Mouse (Mus musculus): ENCODE results near the gene Mprip. TPM values are rescaled to one million over a fixed set of nuclear protein-coding genes. Genes with fewer than 3 reads are reported as not detected.

The Mprip gene
- polyA plus RNA-seq, 1 experiment from 2014 or later = 80.4 TPM

GRCm38 (mm10) chr11:59641227-59641626 is 19.9 kb upstream of the Mprip start:
- Histone ChIP-seq H3K27ac (replicated peaks; ENCODE audit: low read depth, low read length) (no peak overlapping the region), H3K4me3 (ENCODE audit: low read depth, low read length) (no peak overlapping the region), H3K27me3 (replicated peaks; ENCODE audit: control insufficient read depth, insufficient read depth, low read length) (no peaks in the 10 kb centered on the region), H3K36me3 (ENCODE audit: control insufficient read depth, insufficient read depth, low read length) (no peaks in the 10 kb centered on the region), H3K9me3 (ENCODE audit: control insufficient read depth, low read length) (0 out of 2 replicates have a peak, but pooled peaks cover 5% of the 10 kb centered on the region), H3K4me2 (ENCODE audit: low read depth, low read length) (no peak overlapping the region), H3K4me1 (ENCODE audit: control insufficient read depth, insufficient read depth, low read length) (0 out of 2 replicates have a peak, but pooled peaks cover 3% of the 10 kb centered on the region), H3K9ac (ENCODE audit: low read depth, low read length) (no peak overlapping the region)
- WGBS = 77% methylated on average over 5 of the region's 5 CpGs
- DNase-seq (ENCODE audit: low spot score) (no peak), ATAC-seq (ENCODE audit: low read depth) (no peak)

- no peak overlapping the region for H3K27ac ChIP-seq (replicated peaks; ENCODE audit: low read depth, low read length)
- WGBS = 82% methylated on average over 8 of the region's 8 CpGs
Observed at GRCm38 (mm10) chr11:59642420-59642819, 18.7 kb upstream of the Mprip start.

GRCm38 (mm10) chr11:59645036-59645435 is 16.1 kb upstream of the Mprip start:
- no peaks in the 10 kb centered on the region for H3K36me3 ChIP-seq (ENCODE audit: control insufficient read depth, insufficient read depth, low read length)
- H3K4me1 ChIP-seq (ENCODE audit: control insufficient read depth, insufficient read depth, low read length) = no peaks in the 10 kb centered on the region
- no peak for DNase-seq (ENCODE audit: low spot score)
- no peak overlapping the region for H3K27ac ChIP-seq (replicated peaks; ENCODE audit: low read depth, low read length)
- no peaks in the 10 kb centered on the region for H3K9me3 ChIP-seq (ENCODE audit: control insufficient read depth, low read length)
- no peak overlapping the region for H3K9ac ChIP-seq (ENCODE audit: low read depth, low read length)
- ATAC-seq (ENCODE audit: low read depth) = no peak
- H3K4me3 ChIP-seq (ENCODE audit: low read depth, low read length) = no peak overlapping the region
- H3K4me2 ChIP-seq (ENCODE audit: low read depth, low read length) = no peak overlapping the region
- 57% methylated on average over 7 of the region's 7 CpGs for WGBS
- no peaks in the 10 kb centered on the region for H3K27me3 ChIP-seq (replicated peaks; ENCODE audit: control insufficient read depth, insufficient read depth, low read length)

More at GRCm38 (mm10) chr11:59642420-59642819, 18.7 kb upstream of the Mprip start:
- Histone ChIP-seq H3K27me3 (replicated peaks; ENCODE audit: control insufficient read depth, insufficient read depth, low read length) (no peaks in the 10 kb centered on the region), H3K9me3 (ENCODE audit: control insufficient read depth, low read length) (0 out of 2 replicates have a peak, but pooled peaks cover 5% of the 10 kb centered on the region), H3K36me3 (ENCODE audit: control insufficient read depth, insufficient read depth, low read length) (no peaks in the 10 kb centered on the region), H3K4me1 (ENCODE audit: control insufficient read depth, insufficient read depth, low read length) (0 out of 2 replicates have a peak, but pooled peaks cover 3% of the 10 kb centered on the region), H3K9ac (ENCODE audit: low read depth, low read length) (no peak overlapping the region), H3K4me3 (ENCODE audit: low read depth, low read length) (no peak overlapping the region), H3K4me2 (ENCODE audit: low read depth, low read length) (no peak overlapping the region)
- DNase-seq (ENCODE audit: low spot score) = no peak
- no peak for ATAC-seq (ENCODE audit: low read depth)

GRCm38 (mm10) chr11:59649058-59649457 is 12.0 kb upstream of the Mprip start:
- no peaks in the 10 kb centered on the region for H3K4me1 ChIP-seq (ENCODE audit: control insufficient read depth, insufficient read depth, low read length)
- no peak for ATAC-seq (ENCODE audit: low read depth)
- H3K27me3 ChIP-seq (replicated peaks; ENCODE audit: control insufficient read depth, insufficient read depth, low read length) = no peaks in the 10 kb centered on the region
- H3K27ac ChIP-seq (replicated peaks; ENCODE audit: low read depth, low read length) = no peak overlapping the region
- no peak overlapping the region for H3K4me2 ChIP-seq (ENCODE audit: low read depth, low read length)
- 81% methylated on average over 4 of the region's 4 CpGs for WGBS
- no peak overlapping the region for H3K4me3 ChIP-seq (ENCODE audit: low read depth, low read length)
- no peaks in the 10 kb centered on the region for H3K9me3 ChIP-seq (ENCODE audit: control insufficient read depth, low read length)
- no peaks in the 10 kb centered on the region for H3K36me3 ChIP-seq (ENCODE audit: control insufficient read depth, insufficient read depth, low read length)
- no peak overlapping the region for H3K9ac ChIP-seq (ENCODE audit: low read depth, low read length)
- DNase-seq (ENCODE audit: low spot score) = no peak

- 82% methylated on average over 2 of the region's 2 CpGs for WGBS
- Histone ChIP-seq H3K4me3 (ENCODE audit: low read depth, low read length) (no peak overlapping the region), H3K4me1 (ENCODE audit: control insufficient read depth, insufficient read depth, low read length) (peaks cover 5% of the 10 kb centered on the region; the same call in 1 of the 2 replicates), H3K4me2 (ENCODE audit: low read depth, low read length) (no peak overlapping the region), H3K27me3 (replicated peaks; ENCODE audit: control insufficient read depth, insufficient read depth, low read length) (no peaks in the 10 kb centered on the region), H3K36me3 (ENCODE audit: control insufficient read depth, insufficient read depth, low read length) (no peaks in the 10 kb centered on the region), H3K9ac (ENCODE audit: low read depth, low read length) (no peak overlapping the region), H3K9me3 (ENCODE audit: control insufficient read depth, low read length) (no peaks in the 10 kb centered on the region), H3K27ac (replicated peaks; ENCODE audit: low read depth, low read length) (no peak overlapping the region)
- DNase-seq (ENCODE audit: low spot score) (no peak), ATAC-seq (ENCODE audit: low read depth) (no peak)
Observed at GRCm38 (mm10) chr11:59653003-59653402, 8.1 kb upstream of the Mprip start.

- H3K4me3 ChIP-seq (ENCODE audit: low read depth, low read length) = no peak overlapping the region
- DNase-seq (ENCODE audit: low spot score) (no peak), ATAC-seq (ENCODE audit: low read depth) (no peak)
- no peak overlapping the region for H3K9ac ChIP-seq (ENCODE audit: low read depth, low read length)
- no peak overlapping the region for H3K27ac ChIP-seq (replicated peaks; ENCODE audit: low read depth, low read length)
- no peaks in the 10 kb centered on the region for H3K27me3 ChIP-seq (replicated peaks; ENCODE audit: control insufficient read depth, insufficient read depth, low read length)
- no peak overlapping the region for H3K4me2 ChIP-seq (ENCODE audit: low read depth, low read length)
- H3K36me3 ChIP-seq (ENCODE audit: control insufficient read depth, insufficient read depth, low read length) = no peaks in the 10 kb centered on the region
- no peaks in the 10 kb centered on the region for H3K9me3 ChIP-seq (ENCODE audit: control insufficient read depth, low read length)
- WGBS = 85% methylated on average over 2 of the region's 2 CpGs
- H3K4me1 ChIP-seq (ENCODE audit: control insufficient read depth, insufficient read depth, low read length) = peaks cover 5% of the 10 kb centered on the region; the same call in 1 of the 2 replicates
Observed at GRCm38 (mm10) chr11:59653547-59653946, 7.6 kb upstream of the Mprip start.

- Histone ChIP-seq H3K4me1 (ENCODE audit: control insufficient read depth, insufficient read depth, low read length) (peaks cover 5% of the 10 kb centered on the region; the same call in 1 of the 2 replicates), H3K27ac (replicated peaks; ENCODE audit: low read depth, low read length) (no peak overlapping the region), H3K36me3 (ENCODE audit: control insufficient read depth, insufficient read depth, low read length) (no peaks in the 10 kb centered on the region), H3K4me3 (ENCODE audit: low read depth, low read length) (no peak overlapping the region), H3K9ac (ENCODE audit: low read depth, low read length) (no peak overlapping the region), H3K27me3 (replicated peaks; ENCODE audit: control insufficient read depth, insufficient read depth, low read length) (no peaks in the 10 kb centered on the region), H3K4me2 (ENCODE audit: low read depth, low read length) (no peak overlapping the region), H3K9me3 (ENCODE audit: control insufficient read depth, low read length) (no peaks in the 10 kb centered on the region)
- peak; percentile 79; the same call in 1 of the 2 replicates for ATAC-seq (ENCODE audit: low read depth)
- 19% methylated on average over 5 of the region's 5 CpGs for WGBS
- peak; percentile 72 for DNase-seq (ENCODE audit: low spot score)
Observed at GRCm38 (mm10) chr11:59655337-59655736, 5.8 kb upstream of the Mprip start.

GRCm38 (mm10) chr11:59656016-59656415 is 5.1 kb upstream of the Mprip start:
- Histone ChIP-seq H3K4me2 (ENCODE audit: low read depth, low read length) (no peak overlapping the region), H3K9me3 (ENCODE audit: control insufficient read depth, low read length) (no peaks in the 10 kb centered on the region), H3K36me3 (ENCODE audit: control insufficient read depth, insufficient read depth, low read length) (no peaks in the 10 kb centered on the region), H3K27me3 (replicated peaks; ENCODE audit: control insufficient read depth, insufficient read depth, low read length) (no peaks in the 10 kb centered on the region), H3K4me1 (ENCODE audit: control insufficient read depth, insufficient read depth, low read length) (peaks cover 5% of the 10 kb centered on the region; the same call in 1 of the 2 replicates), H3K4me3 (ENCODE audit: low read depth, low read length) (no peak overlapping the region), H3K9ac (ENCODE audit: low read depth, low read length) (no peak overlapping the region), H3K27ac (replicated peaks; ENCODE audit: low read depth, low read length) (no peak overlapping the region)
- 58% methylated on average over 7 of the region's 7 CpGs for WGBS
- ATAC-seq (ENCODE audit: low read depth) (no peak), DNase-seq (ENCODE audit: low spot score) (no peak)

- DNase-seq (ENCODE audit: low spot score) (no peak), ATAC-seq (ENCODE audit: low read depth) (0 out of 2 replicates have a peak, but pooled peaks have one; percentile 3)
- WGBS = under 1% methylated on average over 28 of the region's 28 CpGs
- no peaks in the 10 kb centered on the region for H3K27me3 ChIP-seq (replicated peaks; ENCODE audit: control insufficient read depth, insufficient read depth, low read length)
- peak overlapping the region; percentile 92 for H3K4me2 ChIP-seq (ENCODE audit: low read depth, low read length)
- H3K4me1 ChIP-seq (ENCODE audit: control insufficient read depth, insufficient read depth, low read length) = peaks cover 27% of the 10 kb centered on the region
- H3K36me3 ChIP-seq (ENCODE audit: control insufficient read depth, insufficient read depth, low read length) = no peaks in the 10 kb centered on the region
- H3K9me3 ChIP-seq (ENCODE audit: control insufficient read depth, low read length) = no peaks in the 10 kb centered on the region
- peak overlapping the region; percentile 73 for H3K4me3 ChIP-seq (ENCODE audit: low read depth, low read length)
- peak overlapping the region; percentile 11; the same call in 1 of the 2 replicates for H3K27ac ChIP-seq (replicated peaks; ENCODE audit: low read depth, low read length)
- peak overlapping the region; percentile 83 for H3K9ac ChIP-seq (ENCODE audit: low read depth, low read length)
Observed at GRCm38 (mm10) chr11:59661601-59662248, 620 bp downstream of the Mprip start.
